Mouse (Mus musculus) layer of hippocampus, postnatal 25 days (tissue): Measurements from ENCODE around the gene Nectin1. TPM values are rescaled to one million over a fixed set of nuclear protein-coding genes. Genes with fewer than 3 reads are reported as not detected.

Experiments used
- DNase-seq, 2 experiments: peaks; one replicate each; pipeline ENCODE4 v3.0.0; 2022; ENCODE audit warnings: mixed read lengths in 2 of 2, low spot score in 1 of 2; ENCODE audit errors: extremely low spot score in 1 of 2
- total RNA-seq, 2 experiments: library from RNA; stranded (reverse); gene quantifications; 2 replicates each; pipeline ENCODE4 v1.2.3; 2021

The Nectin1 gene
- total RNA-seq, result 10 to 100 TPM; 83.5 to 89.1 TPM

DNA sequence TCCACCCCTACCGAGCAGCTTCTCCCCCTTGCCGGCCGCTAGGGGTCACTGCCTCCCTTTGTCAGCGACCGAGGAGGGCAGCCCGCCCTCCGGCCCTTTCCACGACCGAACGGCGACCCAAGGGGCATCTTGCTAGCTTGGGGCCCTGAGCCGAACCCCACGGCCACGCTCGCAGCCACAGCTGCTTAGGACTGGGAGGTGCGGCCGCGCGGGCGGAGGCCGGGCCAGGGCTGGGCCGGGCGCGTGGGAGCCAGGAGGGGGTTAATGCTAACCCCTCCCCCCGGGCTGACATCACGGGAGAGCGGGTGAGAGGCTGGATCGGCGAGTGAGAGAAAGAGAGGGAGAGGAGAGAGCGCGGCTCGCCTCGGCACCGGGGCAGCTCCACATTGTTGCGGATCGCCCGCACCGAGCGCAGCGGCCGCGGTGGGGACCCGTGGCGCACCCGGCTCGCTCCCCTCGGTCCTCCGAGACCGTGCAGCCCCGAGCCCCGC, at the start of gene Nectin1:
Nectin1 (plus strand) TSS at position 338 of the 491 bp plus-strand sequence.
- DNase-seq, result peak; percentile 86 to 92

GRCm38 (mm10) chr9:43698080-43698712, 45.6 kb upstream of the Nectin1 start:
- peak in 1 of 2 experiments; percentile 62 for DNase-seq

DNA sequence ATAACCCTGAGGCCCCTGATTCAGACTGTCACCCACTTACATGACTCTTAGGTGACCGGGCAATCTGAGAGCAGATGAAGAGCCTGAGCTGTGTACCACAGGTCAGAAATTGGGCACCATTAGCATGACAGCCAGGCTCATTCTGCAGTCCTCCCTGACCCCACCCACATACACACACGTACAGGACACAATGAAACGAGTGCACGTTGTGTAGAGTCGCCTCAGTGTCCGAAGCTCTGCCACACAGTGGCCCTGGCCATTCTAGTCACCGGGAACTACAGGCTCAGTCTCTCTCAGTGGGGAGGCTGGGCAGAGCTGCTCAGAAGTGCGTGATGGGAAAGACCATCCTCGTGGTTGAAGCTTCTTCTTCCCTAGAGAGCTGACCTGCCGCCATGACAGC, 44.9 kb upstream of the Nectin1 start:
- DNase-seq, result no peak

- peak in 1 of 2 experiments; percentile 58 for DNase-seq
These were observed 44.2 kb upstream of the Nectin1 start for GRCm38 (mm10) chr9:43699417-43700225.

- no peak for DNase-seq
These were observed 43.6 kb upstream of the Nectin1 start for GRCm38 (mm10) chr9:43700226-43700579.

DNA sequence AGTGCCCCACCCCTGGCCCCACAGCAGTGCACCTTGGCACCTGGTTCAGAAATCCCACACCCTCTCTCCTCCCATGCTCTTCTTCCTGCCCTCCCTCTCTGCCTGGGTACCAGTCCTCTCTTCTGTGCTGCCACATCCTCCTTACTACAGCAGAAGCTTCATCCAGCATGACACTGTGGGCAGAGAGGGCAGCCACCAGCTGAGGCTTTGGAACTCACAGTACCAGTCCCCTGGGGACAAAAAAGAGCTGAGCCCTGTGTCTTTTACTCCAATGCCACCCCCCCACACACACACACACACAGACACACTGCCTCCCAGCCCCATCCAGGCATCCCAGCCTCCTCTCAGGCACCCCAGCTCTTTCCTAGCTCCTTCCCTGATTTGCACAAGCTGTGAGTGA, 42.0 kb upstream of the Nectin1 start:
- no peak for DNase-seq

- DNase-seq, result no peak
These were observed 36.2 kb upstream of the Nectin1 start for GRCm38 (mm10) chr9:43707571-43707970.

GRCm38 (mm10) chr9:43708715-43709114, 35.1 kb upstream of the Nectin1 start:
- no peak for DNase-seq

DNA sequence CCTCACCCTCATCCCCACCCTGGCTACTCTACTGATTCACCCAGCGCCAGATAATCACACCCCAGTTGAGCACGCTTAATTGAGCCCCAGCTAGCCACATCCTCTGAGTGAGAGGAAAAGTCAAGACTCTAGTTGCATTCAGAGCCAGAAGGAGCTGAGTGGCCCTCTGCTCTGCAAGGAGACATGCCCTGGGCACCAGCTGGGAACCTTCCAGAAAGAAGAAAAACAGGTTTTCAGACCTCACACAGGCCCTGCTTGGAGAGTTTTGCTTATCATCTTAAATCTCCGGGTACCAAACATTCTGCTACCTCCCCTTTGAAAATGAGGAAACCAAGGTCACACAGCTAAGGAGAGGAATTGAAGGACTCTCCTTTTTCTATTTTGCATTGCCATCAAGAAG, 30.4 kb upstream of the Nectin1 start:
- no peak for DNase-seq

GRCm38 (mm10) chr9:43719407-43719839, 24.4 kb upstream of the Nectin1 start:
- DNase-seq, result peak in 1 of 2 experiments; percentile 38

GRCm38 (mm10) chr9:43720046-43720445, 23.7 kb upstream of the Nectin1 start:
- no peak for DNase-seq

GRCm38 (mm10) chr9:43724093-43724492, 19.7 kb upstream of the Nectin1 start:
- DNase-seq, result no peak

DNA sequence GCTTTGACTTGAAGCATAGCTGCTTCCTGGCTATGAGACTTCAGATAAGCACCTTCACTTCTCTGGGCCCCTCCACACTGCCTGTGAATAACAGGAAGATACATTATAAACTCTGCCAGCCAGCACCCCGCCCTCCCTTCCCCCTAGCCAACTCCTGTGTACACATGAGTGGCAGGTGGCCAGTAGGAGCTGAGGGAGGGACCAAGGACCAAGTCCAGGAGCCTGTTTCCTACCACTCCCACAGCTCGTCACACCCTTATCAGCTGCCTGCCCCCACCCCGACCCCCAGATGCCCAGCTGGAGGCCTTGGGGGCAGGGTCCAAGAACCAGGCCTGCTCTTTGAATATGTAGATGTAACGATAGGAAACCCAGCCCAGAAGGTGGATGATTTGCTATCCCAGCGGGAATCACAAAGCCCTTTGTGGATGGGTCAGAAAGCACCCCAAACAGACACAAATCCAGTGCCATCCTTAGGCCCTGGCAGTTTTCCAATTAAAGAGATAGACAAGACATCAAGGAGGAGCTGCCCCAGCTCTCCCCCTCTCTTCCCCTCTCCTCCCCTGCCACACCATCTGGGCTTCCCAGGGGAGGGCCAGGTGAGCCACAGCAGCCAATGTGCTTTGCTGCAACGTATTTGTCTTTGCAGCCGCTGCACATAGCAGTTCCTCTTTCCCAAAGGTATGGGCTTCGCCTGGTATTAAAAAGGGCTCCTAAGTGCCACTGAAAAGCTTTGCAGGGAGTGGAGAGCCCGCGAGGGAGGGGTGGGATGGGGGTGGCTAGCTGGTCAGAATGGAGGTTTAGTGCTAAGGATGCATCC, 14.1 kb upstream of the Nectin1 start:
- DNase-seq, result no peak

DNA sequence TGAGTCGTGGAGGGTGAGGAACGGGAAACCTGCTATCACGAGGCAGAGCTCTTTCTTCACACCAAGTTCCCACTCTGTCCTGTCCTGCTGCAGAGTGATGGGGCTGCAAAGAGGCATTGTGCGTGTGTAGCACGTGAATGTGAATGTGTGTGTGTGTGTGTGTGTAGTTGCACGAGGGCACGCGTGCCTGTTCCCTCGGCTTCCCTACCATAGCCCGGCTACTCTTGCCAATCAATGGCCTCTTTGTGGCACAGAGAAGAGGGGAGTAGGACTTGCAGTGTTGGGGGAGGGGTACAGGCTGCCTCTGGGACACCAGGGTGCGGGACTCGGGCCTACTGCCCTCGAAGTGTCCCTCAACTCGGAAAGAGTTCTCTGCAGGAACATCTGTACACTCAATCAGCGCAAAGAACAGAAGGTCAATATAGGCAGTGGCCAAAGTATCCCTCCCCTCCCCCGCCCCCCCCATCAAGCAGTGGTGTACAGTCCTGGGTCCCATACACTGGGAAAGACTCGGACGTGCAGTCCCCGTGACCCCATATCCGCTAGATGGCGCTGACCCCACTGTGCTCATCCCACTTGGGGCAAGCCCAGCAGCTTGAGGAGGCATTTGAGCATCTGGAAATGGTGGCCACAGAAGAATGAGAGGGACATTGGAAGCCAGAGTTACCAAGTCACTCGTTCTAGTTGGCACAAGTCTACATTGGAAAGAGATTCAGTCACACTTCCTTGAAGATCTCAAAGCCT, 13.3 kb upstream of the Nectin1 start:
- DNase-seq, result peak in 1 of 2 experiments; percentile 58

DNA sequence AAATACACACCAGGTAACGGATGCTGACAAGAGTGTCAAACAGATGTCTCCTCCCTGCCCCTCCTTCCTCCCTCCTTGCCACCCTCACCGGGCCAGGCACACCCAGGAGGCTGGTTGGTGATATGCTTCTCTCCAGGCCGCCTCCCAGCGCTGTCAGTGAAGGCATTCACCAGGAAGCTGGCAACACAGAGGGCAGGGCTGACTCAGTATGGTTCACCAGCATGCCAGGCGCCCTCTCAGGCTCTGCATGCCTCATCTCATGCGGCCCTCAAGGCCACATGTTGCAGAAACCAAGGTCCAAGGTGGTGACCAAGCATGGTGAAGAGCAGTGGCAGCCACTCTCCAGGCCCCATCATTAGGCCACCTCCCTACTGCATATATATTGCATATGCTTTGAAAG, 11.9 kb upstream of the Nectin1 start:
- DNase-seq, result no peak

DNA sequence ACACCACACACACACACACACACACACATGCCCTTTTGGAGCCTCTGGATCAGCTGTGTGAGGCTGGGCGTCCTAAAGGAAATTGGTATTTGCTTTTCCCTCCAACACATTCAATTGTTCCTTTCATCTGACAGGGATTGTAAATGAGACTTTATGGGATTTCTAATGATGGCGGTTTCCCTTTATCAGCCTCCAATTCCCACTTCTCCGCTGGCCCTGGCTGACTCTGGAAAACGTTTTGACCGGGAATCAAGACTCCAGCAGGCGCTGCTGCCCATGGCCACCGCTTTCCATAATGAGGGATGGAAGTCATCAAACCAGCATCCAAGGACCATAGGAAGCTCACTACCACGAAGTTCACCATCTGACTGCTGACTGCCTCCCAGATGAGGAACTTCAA, 11.1 kb upstream of the Nectin1 start:
- DNase-seq, result no peak

DNA sequence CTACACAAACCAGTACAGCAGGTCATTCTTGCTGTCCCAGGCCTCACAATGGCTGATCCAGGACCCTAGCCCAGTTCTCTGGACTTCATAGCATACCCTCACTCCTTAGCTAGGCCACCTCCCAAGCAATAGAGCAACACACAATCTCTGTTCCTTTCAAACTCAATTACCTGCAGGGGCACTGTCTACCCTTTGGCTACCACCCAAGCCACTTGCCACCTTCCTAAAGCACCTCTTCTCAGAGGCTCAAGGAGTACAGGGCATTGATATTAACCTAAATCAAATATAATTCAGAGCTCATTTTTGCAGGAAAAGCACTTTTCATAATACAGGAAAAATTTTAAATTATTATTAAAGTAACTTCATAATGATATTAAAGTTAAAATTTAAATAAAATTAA, 8.8 kb upstream of the Nectin1 start:
- DNase-seq, result no peak

- DNase-seq, result no peak
These were observed 7.6 kb upstream of the Nectin1 start for GRCm38 (mm10) chr9:43736046-43736730.

DNA sequence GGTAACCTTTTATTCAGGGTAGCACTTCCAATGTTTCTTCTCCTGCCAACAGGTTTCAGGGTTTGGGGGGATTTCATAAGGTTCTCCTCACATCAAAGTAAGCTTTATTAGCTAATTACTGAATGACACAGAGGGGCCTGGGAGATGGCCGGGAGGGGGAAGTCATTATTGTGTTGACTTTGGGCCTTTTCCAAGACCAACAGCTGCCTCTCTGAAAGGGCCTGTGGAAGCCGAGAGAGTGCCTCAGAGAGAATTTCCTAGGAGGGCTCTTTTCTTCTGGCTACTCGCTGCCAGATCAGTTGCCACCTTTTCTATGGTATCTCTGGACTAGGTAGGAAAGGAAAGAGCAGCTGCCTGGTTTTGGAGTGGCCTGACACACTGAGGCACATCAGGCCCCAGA, 6.5 kb upstream of the Nectin1 start:
- DNase-seq, result no peak

GRCm38 (mm10) chr9:43737871-43738292, 5.9 kb upstream of the Nectin1 start:
- no peak for DNase-seq
